Mouse (Mus musculus) MEL (cell line): ENCODE results near the gene Rcc1l. TPM values are rescaled to one million over a fixed set of nuclear protein-coding genes. Genes with fewer than 3 reads are reported as not detected.
A peak's percentile ranks its signal among the peaks of the same experiment; 100 is the strongest.

ENCODE experiments used
- DNase-seq: peaks from one replicate; pipeline ENCODE4 v3.0.0; 2011; ENCODE audit warnings: low read depth, low spot score
- H3K27ac ChIP-seq: 2 replicates; pipeline ENCODE4 v1.5.1; 2012; ENCODE audit warnings: low read depth, mild to moderate bottlenecking, control low read depth, low read length, moderate library complexity; ENCODE audit not compliant: control insufficient read depth
- H3K27me3 ChIP-seq, 2 experiments: fragments of 150-350 bp in 1 of 2; sonication (generic) in 1 of 2; 2 replicates each; pipeline ENCODE4 v1.6.1; 2012; ENCODE audit warnings: low read length in 2 of 2, mild to moderate bottlenecking in 2 of 2, improper control_type of control experiment in 1 of 2, moderate library complexity in 1 of 2; ENCODE audit not compliant: insufficient read depth in 2 of 2, control insufficient read depth in 1 of 2
- H3K36me3 ChIP-seq, 2 experiments: 2 replicates each; pipeline ENCODE4 v1.6.1; 2012 to 2014; ENCODE audit warnings: low read length in 2 of 2, improper control_type of control experiment in 1 of 2, inconsistent platforms in 1 of 2, mild to moderate bottlenecking in 1 of 2; ENCODE audit not compliant: insufficient read depth in 2 of 2, control insufficient read depth in 1 of 2
- H3K4me1 ChIP-seq, 2 experiments: fragments of 150-350 bp in 1 of 2; sonication (generic) in 1 of 2; 2 replicates each; pipeline ENCODE4 v1.6.1; 2012; ENCODE audit warnings: low read length in 2 of 2, improper control_type of control experiment in 1 of 2, mild to moderate bottlenecking in 1 of 2; ENCODE audit not compliant: insufficient read depth in 2 of 2, control insufficient read depth in 1 of 2
- H3K4me3 ChIP-seq, 2 experiments: fragments of 150-350 bp in 1 of 2; sonication (generic) in 1 of 2; 2 replicates each; pipeline ENCODE4 v1.5.1; 2012; ENCODE audit warnings: low read depth in 2 of 2, low read length in 2 of 2, mild to moderate bottlenecking in 2 of 2, moderate library complexity in 2 of 2, control low read depth in 1 of 2, improper control_type of control experiment in 1 of 2; ENCODE audit not compliant: control insufficient read depth in 1 of 2, insufficient read depth in 1 of 2
- H3K79me2 ChIP-seq: 2 replicates; pipeline ENCODE4 v1.6.1; 2012; ENCODE audit warnings: mild to moderate bottlenecking, low read length, moderate library complexity; ENCODE audit not compliant: control insufficient read depth, poor library complexity, insufficient read depth
- H3K9ac ChIP-seq: 2 replicates; pipeline ENCODE4 v1.6.1; 2012; ENCODE audit warnings: low read depth, mild to moderate bottlenecking, control low read depth, low read length, moderate library complexity; ENCODE audit not compliant: control insufficient read depth, poor library complexity, severe bottlenecking
- H3K9me3 ChIP-seq: fragments of 150-350 bp; sonication (generic); replicated peaks from 2 replicates; pipeline ENCODE4 v1.6.1; 2012; ENCODE audit warnings: mild to moderate bottlenecking, low read length, improper control_type of control experiment, moderate library complexity; ENCODE audit not compliant: insufficient read depth
- BHLHE40 ChIP-seq: IDR thresholded peaks from 2 replicates; pipeline ENCODE4 v1.6.1; 2012; ENCODE audit warnings: low read depth, mild to moderate bottlenecking, inconsistent platforms, low read length, improper control_type of control experiment, borderline replicate concordance
- CHD1 ChIP-seq: IDR thresholded peaks from 2 replicates; pipeline ENCODE4 v1.6.1; 2012; ENCODE audit warnings: low read depth, mild to moderate bottlenecking, inconsistent platforms, low read length, improper control_type of control experiment
- CHD2 ChIP-seq: IDR thresholded peaks from 2 replicates; pipeline ENCODE4 v1.6.1; 2011; ENCODE audit warnings: low read length, improper control_type of control experiment
- CTCF ChIP-seq, 3 experiments: IDR thresholded peaks in 2 of 3; conservative IDR thresholded peaks in 1 of 3; 2 replicates each; pipeline ENCODE4 v1.5.1; 2011 to 2012; ENCODE audit warnings: low read length in 3 of 3, low read depth in 2 of 3, mild to moderate bottlenecking in 2 of 3, improper control_type of control experiment in 1 of 3, inconsistent platforms in 1 of 3, mixed read lengths in 1 of 3, moderate library complexity in 1 of 3; ENCODE audit not compliant: control insufficient read depth in 1 of 3, insufficient read depth in 1 of 3, poor library complexity in 1 of 3, severe bottlenecking in 1 of 3
- ELF1 ChIP-seq: IDR thresholded peaks from 2 replicates; pipeline ENCODE4 v1.6.1; 2014; ENCODE audit warnings: low read depth, mild to moderate bottlenecking, inconsistent platforms, low read length, improper control_type of control experiment, moderate library complexity
- EP300 ChIP-seq, 2 experiments: IDR thresholded peaks; 2 replicates each; pipeline ENCODE4 v1.6.1; 2011; ENCODE audit warnings: improper control_type of control experiment in 2 of 2, low read length in 2 of 2, low read depth in 1 of 2, mild to moderate bottlenecking in 1 of 2
- ETS1 ChIP-seq: IDR thresholded peaks from 2 replicates; pipeline ENCODE4 v1.6.1; 2012; ENCODE audit warnings: low read depth, mild to moderate bottlenecking, inconsistent platforms, low read length, improper control_type of control experiment, moderate library complexity
- GABPA ChIP-seq: IDR thresholded peaks from 2 replicates; pipeline ENCODE4 v1.6.1; 2012; ENCODE audit warnings: low read depth, mild to moderate bottlenecking, inconsistent platforms, low read length, improper control_type of control experiment, moderate library complexity
- GATA1 ChIP-seq: IDR thresholded peaks from 2 replicates; pipeline ENCODE4 v1.6.1; 2011; ENCODE audit warnings: low read depth, low read length, improper control_type of control experiment
- HCFC1 ChIP-seq: IDR thresholded peaks from 2 replicates; pipeline ENCODE4 v1.6.1; 2012; ENCODE audit warnings: low read depth, mild to moderate bottlenecking, inconsistent platforms, low read length, improper control_type of control experiment, moderate library complexity
- JUND ChIP-seq: IDR thresholded peaks from 2 replicates; pipeline ENCODE4 v1.6.1; 2011; ENCODE audit warnings: low read depth, mild to moderate bottlenecking, improper control_type of control experiment, low read length
- KAT2A ChIP-seq: conservative IDR thresholded peaks from 2 replicates; pipeline ENCODE4 v1.6.1; 2012; ENCODE audit warnings: low read depth, low read length, improper control_type of control experiment, inconsistent platforms
- MAFK ChIP-seq: IDR thresholded peaks from 2 replicates; pipeline ENCODE4 v1.6.1; 2011; ENCODE audit warnings: low read depth, mild to moderate bottlenecking, low read length, improper control_type of control experiment, borderline replicate concordance
- MAX ChIP-seq: IDR thresholded peaks from 2 replicates; pipeline ENCODE4 v1.6.1; 2011; ENCODE audit warnings: low read length, improper control_type of control experiment
- MAZ ChIP-seq: IDR thresholded peaks from 2 replicates; pipeline ENCODE4 v1.6.1; 2012; ENCODE audit warnings: low read depth, mild to moderate bottlenecking, inconsistent platforms, low read length, improper control_type of control experiment
- MEF2A ChIP-seq: IDR thresholded peaks from 2 replicates; pipeline ENCODE4 v1.6.1; 2014; ENCODE audit warnings: low read depth, mild to moderate bottlenecking, inconsistent platforms, low read length, improper control_type of control experiment; ENCODE audit not compliant: poor library complexity, insufficient replicate concordance, severe bottlenecking; ENCODE audit errors: extremely low read depth
- MXI1 ChIP-seq: IDR thresholded peaks from 2 replicates; pipeline ENCODE4 v1.6.1; 2011; ENCODE audit warnings: mild to moderate bottlenecking, low read depth, low read length, improper control_type of control experiment
- MYB ChIP-seq: IDR thresholded peaks from 2 replicates; pipeline ENCODE4 v1.6.1; 2011; ENCODE audit warnings: mild to moderate bottlenecking, low read depth, low read length, improper control_type of control experiment
- MYC ChIP-seq: IDR thresholded peaks from 2 replicates; pipeline ENCODE4 v1.6.1; 2011; ENCODE audit warnings: low read depth, mild to moderate bottlenecking, low read length, improper control_type of control experiment, moderate library complexity
- NELFE ChIP-seq: IDR thresholded peaks from 2 replicates; pipeline ENCODE4 v1.6.1; 2011; ENCODE audit warnings: low read depth, low read length, improper control_type of control experiment
- NRF1 ChIP-seq: IDR thresholded peaks from 2 replicates; pipeline ENCODE4 v1.6.1; 2014; ENCODE audit warnings: low read depth, mild to moderate bottlenecking, inconsistent platforms, low read length, improper control_type of control experiment, moderate library complexity; ENCODE audit not compliant: poor library complexity, insufficient read depth, severe bottlenecking
- POLR2A ChIP-seq, 2 experiments: IDR thresholded peaks; 2 replicates each; pipeline ENCODE4 v1.6.1; 2011 to 2012; ENCODE audit warnings: low read length in 2 of 2, mild to moderate bottlenecking in 2 of 2, control low read depth in 1 of 2, improper control_type of control experiment in 1 of 2, low read depth in 1 of 2, moderate library complexity in 1 of 2; ENCODE audit not compliant: control insufficient read depth in 1 of 2, insufficient read depth in 1 of 2, poor library complexity in 1 of 2
- POLR2AphosphoS2 ChIP-seq: IDR thresholded peaks from 2 replicates; pipeline ENCODE4 v1.6.1; 2011; ENCODE audit warnings: low read length, improper control_type of control experiment
- RCOR1 ChIP-seq: IDR thresholded peaks from 2 replicates; pipeline ENCODE4 v1.6.1; 2012; ENCODE audit warnings: low read depth, mild to moderate bottlenecking, inconsistent platforms, low read length, improper control_type of control experiment
- SIN3A ChIP-seq: IDR thresholded peaks from 2 replicates; pipeline ENCODE4 v1.6.1; 2012; ENCODE audit warnings: low read length, improper control_type of control experiment, inconsistent platforms
- SMC3 ChIP-seq: IDR thresholded peaks from 2 replicates; pipeline ENCODE4 v1.6.1; 2011; ENCODE audit warnings: low read depth, low read length, improper control_type of control experiment
- TAL1 ChIP-seq: IDR thresholded peaks from 2 replicates; pipeline ENCODE4 v1.6.1; 2012; ENCODE audit warnings: mild to moderate bottlenecking, inconsistent platforms, low read length, moderate library complexity, mixed read lengths
- TCF12 ChIP-seq: IDR thresholded peaks from 2 replicates; pipeline ENCODE4 v1.6.1; 2014; ENCODE audit warnings: low read depth, mild to moderate bottlenecking, inconsistent platforms, low read length, improper control_type of control experiment, moderate library complexity
- UBTF ChIP-seq: IDR thresholded peaks from 2 replicates; pipeline ENCODE4 v1.6.1; 2012; ENCODE audit warnings: low read depth, mild to moderate bottlenecking, inconsistent platforms, low read length, improper control_type of control experiment, moderate library complexity, borderline replicate concordance; ENCODE audit not compliant: insufficient read depth
- USF1 ChIP-seq: IDR thresholded peaks from 2 replicates; pipeline ENCODE4 v1.6.1; 2014; ENCODE audit warnings: low read depth, mild to moderate bottlenecking, inconsistent platforms, low read length, improper control_type of control experiment, moderate library complexity
- USF2 ChIP-seq, 2 experiments: IDR thresholded peaks; 2 replicates each; pipeline ENCODE4 v1.6.1; 2011 to 2012; ENCODE audit warnings: improper control_type of control experiment in 2 of 2, low read length in 2 of 2, borderline replicate concordance in 1 of 2, inconsistent platforms in 1 of 2, low read depth in 1 of 2, mild to moderate bottlenecking in 1 of 2; ENCODE audit not compliant: insufficient read depth in 1 of 2
- ZC3H11A ChIP-seq: IDR thresholded peaks from 2 replicates; pipeline ENCODE4 v1.6.1; 2012; ENCODE audit warnings: low read depth, mild to moderate bottlenecking, inconsistent platforms, low read length, improper control_type of control experiment
- ZKSCAN1 ChIP-seq: IDR thresholded peaks from 2 replicates; pipeline ENCODE4 v1.6.1; 2012; ENCODE audit warnings: low read depth, mild to moderate bottlenecking, inconsistent platforms, low read length, improper control_type of control experiment, moderate library complexity
- ZNF384 ChIP-seq: IDR thresholded peaks from 2 replicates; pipeline ENCODE4 v1.6.1; 2012; ENCODE audit warnings: low read depth, mild to moderate bottlenecking, inconsistent platforms, low read length, improper control_type of control experiment
- polyA plus RNA-seq, 2 experiments: library from polyadenylated mRNA; stranded (reverse) in 1 of 2; unstranded in 1 of 2; fragments of >175 nt in 1 of 2; fragments of >200 nt in 1 of 2; gene quantifications; 2 replicates each; pipeline versions ENCODE4 v1.2.1 to v1.2.4; 2012; ENCODE audit warnings: low replicate concordance in 2 of 2, low read depth in 1 of 2; ENCODE audit not compliant: insufficient read length in 2 of 2, insufficient read depth in 1 of 2, missing spikeins in 1 of 2
- total RNA-seq: library from RNA; depleted of rRNA; stranded (reverse); fragments of 300-350 nt; gene quantifications from 2 replicates; pipeline ENCODE4 v1.2.3, GENCODE M21; 2012

Gene Rcc1l
- total and polyA plus RNA-seq, 3 experiments: 51.7 to 59.1 TPM; not detected in 1

DNA sequence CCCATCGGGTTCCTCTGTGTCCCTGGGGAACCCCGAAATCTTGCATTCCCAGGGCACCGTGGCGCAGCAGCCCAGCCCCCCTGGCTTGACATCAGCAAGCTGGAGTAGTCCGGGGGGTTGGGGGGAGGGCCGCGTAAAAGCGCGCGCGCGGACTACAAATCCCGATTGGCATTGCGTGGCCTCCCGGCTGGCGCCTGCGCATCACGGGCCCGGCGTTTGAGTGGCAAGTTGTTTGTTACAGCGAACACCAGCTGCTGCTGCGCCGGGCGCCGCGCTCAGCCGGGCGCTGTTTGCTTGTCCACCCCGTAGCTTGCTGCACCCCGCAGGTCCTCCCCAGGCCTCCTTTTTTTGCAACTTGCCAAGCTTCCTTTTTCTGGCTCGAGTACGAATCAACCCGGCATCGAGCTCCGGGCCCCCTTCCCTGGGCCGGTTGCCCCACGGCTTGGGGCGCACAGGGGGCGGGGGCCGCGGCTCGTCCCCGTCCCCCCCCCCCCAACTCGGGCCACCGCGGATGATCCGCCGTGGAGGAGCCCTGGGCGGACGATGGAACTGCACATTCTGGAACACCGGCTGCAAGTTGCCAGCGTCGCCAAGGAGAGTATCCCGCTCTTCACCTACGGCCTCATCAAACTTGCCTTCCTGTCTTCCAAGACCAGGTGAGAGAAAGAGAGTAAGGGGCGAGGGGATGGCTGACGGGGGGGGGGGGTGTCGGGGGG is 76.9 kb downstream of the Rcc1l start, which contains the start of gene Castor2:
Gene Castor2, plus strand, starts transcription at position 216 of the 716 bp plus-strand sequence.
- Histone ChIP-seq H3K36me3 (no peaks in the 10 kb centered on the region), H3K27me3 (no peaks in the 10 kb centered on the region; a peak in 1 of 4 replicates), H3K79me2 (no peaks in the 10 kb centered on the region), H3K4me3 (peak within 1 kb of the TSS; percentile 38 to 85), H3K9ac (peak within 1 kb of the TSS; percentile 72), H3K27ac (no peak within 1 kb of the TSS; the same call in 1 of the 2 replicates), H3K4me1 (no peaks in the 10 kb centered on the region), H3K9me3 (no peaks in the 10 kb centered on the region)
- DNase-seq: peak; percentile 88
- TF ChIP-seq NRF1 (peak; percentile 89), GATA1 (no peak), POLR2A (IDR thresholded peaks at IDR 0.05; ENCODE audit: control insufficient read depth in 1 of 2, insufficient read depth in 1 of 2, low read depth in 1 of 2, low read length in 2 of 2, poor library complexity in 1 of 2) (peak; percentile 32 to 34; a peak in 1 of 4 replicates), ZC3H11A (no peak), MXI1 (0 out of 2 replicates have a peak, but pooled peaks have one; percentile 18), NELFE (peak; percentile 39), JUND (no peak), HCFC1 (peak; percentile 93), MYB (no peak), UBTF (no peak), MAFK (no peak), CHD2 (no peak; the same call in 1 of the 2 replicates), MAX (no peak), CHD1 (no peak), POLR2AphosphoS2 (no peak), MAZ (peak; percentile 58; the same call in 1 of the 2 replicates), GABPA (no peak), MYC (no peak), ETS1 (no peak), CTCF (IDR thresholded peaks at IDR 0.05 in 2 of 3, conservative IDR thresholded peaks at IDR 0.05 in 1 of 3; ENCODE audit: control insufficient read depth in 1 of 3, insufficient read depth in 1 of 3, low read depth in 2 of 3, low read length in 3 of 3, poor library complexity in 1 of 3, severe bottlenecking in 1 of 3) (no peak), USF1 (no peak), SMC3 (no peak), MEF2A (no peak), TCF12 (no peak), ELF1 (no peak), USF2 (IDR thresholded peaks at IDR 0.05; ENCODE audit: borderline replicate concordance in 1 of 2, insufficient read depth in 1 of 2, low read depth in 1 of 2, low read length in 2 of 2) (no peak), KAT2A (no peak; the same call in 1 of the 2 replicates), BHLHE40 (no peak), TAL1 (no peak), EP300 (IDR thresholded peaks at IDR 0.05; ENCODE audit: low read depth in 1 of 2, low read length in 2 of 2) (no peak), ZNF384 (no peak), SIN3A (0 out of 2 replicates have a peak, but pooled peaks have one; percentile 50), RCOR1 (no peak), ZKSCAN1 (no peak)
